Mouse (Mus musculus) bone marrow, adult 2 months (tissue): ENCODE measurements around the gene Samd13.

ENCODE experiments used
- CTCF ChIP-seq: fragments of 200-500 bp; IDR thresholded peaks from 2 replicates; pipeline ENCODE4 v1.5.1; 2011; ENCODE audit warnings: low read length, control low read depth; ENCODE audit not compliant: control insufficient read depth, insufficient read depth
- POLR2A ChIP-seq: fragments of 200-500 bp; IDR thresholded peaks from 2 replicates; pipeline ENCODE4 v1.6.1; 2011; ENCODE audit warnings: low read depth, mild to moderate bottlenecking, control low read depth, low read length, borderline replicate concordance; ENCODE audit not compliant: control insufficient read depth

DNA sequence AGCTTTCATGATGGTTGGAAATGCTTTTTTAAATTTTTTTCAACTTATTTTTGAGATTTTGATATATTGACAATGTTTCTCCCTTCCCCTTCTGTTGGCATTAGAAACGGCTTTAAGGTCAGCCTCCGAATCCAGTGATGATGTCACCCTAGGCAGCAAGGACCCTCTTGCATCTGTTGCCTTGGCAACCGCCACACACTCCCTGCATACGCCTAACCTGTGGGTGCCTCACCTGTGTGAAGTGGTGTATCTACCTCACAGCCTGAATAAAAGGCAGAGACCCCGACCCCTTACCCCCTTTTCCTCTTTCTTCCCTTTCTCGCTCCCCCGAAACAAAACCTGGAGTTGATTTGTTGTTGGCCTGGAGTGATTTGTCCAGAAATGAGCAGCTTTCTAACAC is 26.9 kb upstream of the Samd13 start:
- TF ChIP-seq CTCF = no peak
- no peak for TF ChIP-seq POLR2A
